5 mouse cellular contexts compared by ENCODE assay signal in the genomic region with DNA sequence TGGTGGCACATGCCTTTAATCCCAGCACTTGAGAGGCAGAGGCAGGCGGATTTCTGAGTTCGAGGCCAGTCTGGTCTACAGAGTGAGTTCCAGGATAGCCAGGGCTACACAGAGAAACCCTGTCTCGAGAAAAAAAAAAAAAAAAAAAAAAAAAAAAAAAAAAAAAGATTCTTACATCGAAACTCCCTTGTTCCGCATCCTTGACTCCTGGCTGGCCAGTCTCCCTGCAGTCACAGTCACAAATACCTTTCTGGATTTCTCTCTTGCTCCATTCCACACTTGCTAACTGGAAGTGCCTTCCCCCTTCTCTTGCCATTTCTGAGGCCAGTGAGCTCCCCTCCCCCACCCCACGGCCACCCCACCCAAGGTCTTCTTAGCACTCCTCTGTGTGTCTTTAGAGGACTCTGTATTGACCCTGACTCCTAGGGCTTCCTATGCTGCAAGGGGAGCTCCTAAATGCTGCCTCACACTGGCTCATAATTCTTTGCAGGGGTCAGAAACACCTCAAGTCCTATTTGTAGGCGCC. TPM values are rescaled to one million over a fixed set of nuclear protein-coding genes. Genes with fewer than 3 reads are reported as not detected.
DNase-seq lines count a peak whose midpoint lies in the region; ATAC-seq and TF ChIP-seq lines count a peak whose summit lies in the region.
"Not testable (repeated sequence)": the region's sequence is repeated elsewhere in the genome, so short reads cannot be mapped to it uniquely, and the experiment has no call there.

No protein-coding gene starts in this region.

- not testable (repeated sequence) for TF ChIP-seq CTCF in CH12.LX (conservative IDR thresholded peaks at IDR 0.05 in 1 of 2, IDR thresholded peaks at IDR 0.05 in 1 of 2; ENCODE audit: low read depth in 2 of 2, low read length in 2 of 2)

- peak overlapping the region; percentile 54 for H3K27ac ChIP-seq in CH12.LX (ENCODE audit: insufficient read depth, low read depth)
- not testable (repeated sequence) for H3K27ac ChIP-seq in ES-E14 (ENCODE audit: insufficient read depth, low read depth, low read length, poor library complexity, severe bottlenecking); kidney, embryonic 16.5 days (ENCODE audit: low read length); neural tube, embryonic 11.5 days (ENCODE audit: low read depth, low read length)

- peak overlapping the region; percentile 90 for H3K4me2 ChIP-seq in CH12.LX (ENCODE audit: insufficient read depth, low read depth, poor library complexity, severe bottlenecking)
- H3K4me2 ChIP-seq in kidney, embryonic 16.5 days (replicated peaks; ENCODE audit: low read depth, low read length); neural tube, embryonic 11.5 days (ENCODE audit: low read depth): not testable (repeated sequence)

- peaks cover 30 to 67% of the 10 kb centered on the region in 2 experiments for H3K4me1 ChIP-seq in CH12.LX (ENCODE audit: control insufficient read depth in 1 of 2, insufficient read depth in 2 of 2)
- peaks cover 5 to 26% of the 10 kb centered on the region in 2 experiments; a peak in 3 of 4 replicates for H3K4me1 ChIP-seq in ES-E14 (ENCODE audit: control insufficient read depth in 2 of 2, insufficient read depth in 2 of 2, low read length in 2 of 2, poor library complexity in 1 of 2)
- H3K4me1 ChIP-seq in kidney, embryonic 16.5 days (ENCODE audit: insufficient read depth, low read length) = peaks cover 18% of the 10 kb centered on the region
- not testable (repeated sequence) for H3K4me1 ChIP-seq in neural tube, embryonic 11.5 days (ENCODE audit: control insufficient read depth, insufficient read depth, low read length)

- TF ChIP-seq EP300 in CH12.LX (IDR thresholded peaks at IDR 0.05; ENCODE audit: low read length) = not testable (repeated sequence)

- ATAC-seq in kidney, embryonic 16.5 days (ENCODE audit: low FRiP score, low TSS enrichment) = 0 out of 2 replicates have a peak, but pooled peaks have one; percentile 1
- not testable (repeated sequence) for ATAC-seq in neural tube, embryonic 11.5 days (ENCODE audit: insufficient read depth, low FRiP score, low TSS enrichment)

- in situ Hi-C loops in CH12.LX (cut with MboI; ENCODE audit: low pct_ligation_motif_present, low pct_unique_long_range_greater_than_20kb, low sequenced_read_pairs) (loop anchor here (10.0 kb wide), 1 partner anchor 281 kb away; no protein-coding TSS in a partner anchor), ES-E14 (cut with MboI; ENCODE audit: low sequenced_read_pairs in 2 of 2, unreplicated experiment in 2 of 2) (loop anchor here (5.0 to 25.0 kb wide), 2 partner anchors 176 to 186 kb away; no protein-coding TSS in a partner anchor)

- dilution Hi-C loops in CH12.LX (cut with MboI; ENCODE audit: extremely low pct_ligation_motif_present, extremely low pct_unique_long_range_greater_than_20kb, low sequenced_read_pairs) = not testable (repeated sequence)

- H3K9me3 ChIP-seq in CH12.LX (replicated peaks; ENCODE audit: low read length); ES-E14 (ENCODE audit: control insufficient read depth, insufficient read depth, low read depth, low read length); kidney, embryonic 16.5 days (ENCODE audit: low read length); neural tube, embryonic 11.5 days (ENCODE audit: control insufficient read depth, low read length): not testable (repeated sequence)

- H3K36me3 ChIP-seq in CH12.LX (replicated peaks in 1 of 2; ENCODE audit: control insufficient read depth in 1 of 2, insufficient read depth in 1 of 2, low read length in 1 of 2); ES-E14 (ENCODE audit: control insufficient read depth, insufficient read depth, low read length, poor library complexity, severe bottlenecking); kidney, embryonic 16.5 days (ENCODE audit: insufficient read depth, low read length); neural tube, embryonic 11.5 days (ENCODE audit: control insufficient read depth, insufficient read depth, low read length): not testable (repeated sequence)

- TF ChIP-seq POLR2A in CH12.LX (IDR thresholded peaks at IDR 0.05; ENCODE audit: low read depth, low read length) = not testable (repeated sequence)

- not testable (repeated sequence) for TF ChIP-seq RAD21 in CH12.LX (IDR thresholded peaks at IDR 0.05; ENCODE audit: low read depth, low read length)

- DNase-seq in A20 (ENCODE audit: low read depth, low spot score) = peak; percentile 37
- DNase-seq in CH12.LX (ENCODE audit: extremely low read depth); ES-E14 (ENCODE audit: low read depth, low spot score): not testable (repeated sequence)
- peak; percentile 8 for DNase-seq in neural tube, embryonic 11.5 days (ENCODE audit: low spot score)

- H3K9ac ChIP-seq in CH12.LX (ENCODE audit: insufficient read depth, low read depth) = peak overlapping the region; percentile 28
- not testable (repeated sequence) for H3K9ac ChIP-seq in ES-E14 (ENCODE audit: insufficient read depth, low read depth, low read length, poor library complexity, severe bottlenecking); kidney, embryonic 16.5 days (replicated peaks; ENCODE audit: low read length); neural tube, embryonic 11.5 days (ENCODE audit: low read length)

- not testable (repeated sequence) for H3K4me3 ChIP-seq in CH12.LX (replicated peaks in 1 of 3; ENCODE audit: low read depth in 2 of 3, low read length in 2 of 3, poor library complexity in 1 of 3); ES-E14 (ENCODE audit: insufficient read depth in 1 of 2, low read depth in 1 of 2, low read length in 2 of 2, poor library complexity in 1 of 2, severe bottlenecking in 1 of 2); kidney, embryonic 16.5 days (ENCODE audit: low read length); neural tube, embryonic 11.5 days (ENCODE audit: low read depth, low read length)

- H3K79me2 ChIP-seq in CH12.LX (replicated peaks; ENCODE audit: control insufficient read depth, extremely low read depth, insufficient read depth, poor library complexity, severe bottlenecking) = not testable (repeated sequence)

- H3K27me3 ChIP-seq in CH12.LX (replicated peaks); kidney, embryonic 16.5 days (ENCODE audit: insufficient read depth, low read length); neural tube, embryonic 11.5 days (ENCODE audit: control insufficient read depth, insufficient read depth, low read length): not testable (repeated sequence)

- WGBS in kidney, embryonic 16.5 days = 50% methylated on average over 6 of the region's 7 CpGs
- 79% methylated on average over 6 of the region's 7 CpGs for WGBS in neural tube, embryonic 11.5 days

TF ChIP-seq in CH12.LX, 34 proteins besides CTCF, POLR2A, EP300 and RAD21:
- TF ChIP-seq ZNF384 (IDR thresholded peaks at IDR 0.05; ENCODE audit: low read depth, low read length) = peak; percentile 89

TF ChIP-seq in ES-E14, 5 proteins besides CTCF, POLR2A, EP300 and RAD21:
- peak; percentile 82 for TF ChIP-seq ZNF384 (IDR thresholded peaks at IDR 0.05; ENCODE audit: low read depth, low read length)

RNA-seq across cellular contexts. Expression of gene Lrrc8d, which starts 13.9 kb away (rescaled TPM):
- total RNA-seq in CH12.LX (2012; rRNA removed) = 15.9 and 16.6 TPM in 2 replicates
- 5.2 and 7.0 TPM in 2 replicates for total RNA-seq in CH12.LX (2014; rRNA removed)
- polyA plus RNA-seq in CH12.LX (2012; ENCODE audit: insufficient read length, low read depth) = 26.1 and 29.2 TPM in 2 replicates
- total RNA-seq in ES-E14 (2012; rRNA removed) = 23.2 and 40.5 TPM in 2 replicates
- polyA plus RNA-seq in kidney, embryonic 16.5 days (2015; fragmentation: Nextera tagmentation; extraction: Ambion mirVana) = 28.6 and 33.4 TPM in 2 replicates
- polyA plus RNA-seq in neural tube, embryonic 11.5 days (2014; fragmentation: Nextera tagmentation; extraction: Ambion mirVana) = 28.1 and 28.6 TPM in 2 replicates
